Mouse (Mus musculus) limb, embryonic 10.5 days (tissue): ENCODE results near the gene Cep57l1. TPM values are rescaled to one million over a fixed set of nuclear protein-coding genes. Genes with fewer than 3 reads are reported as not detected.

Experiments
- DNase-seq: peaks from one replicate; pipeline ENCODE4 v3.0.0-alpha.2; 2017; ENCODE audit warnings: low spot score
- H3K27ac ChIP-seq: fragments of 300-500 bp; sonication (generic); 2 replicates; pipeline ENCODE4 v1.5.1; 2016; ENCODE audit warnings: mild to moderate bottlenecking
- H3K27me3 ChIP-seq: fragments of 300-500 bp; sonication (generic); 2 replicates; pipeline ENCODE4 v1.6.1; 2016; ENCODE audit warnings: low read depth, mild to moderate bottlenecking; ENCODE audit not compliant: poor library complexity, severe bottlenecking
- H3K36me3 ChIP-seq: fragments of 300-500 bp; sonication (generic); 2 replicates; pipeline ENCODE4 v1.6.1; 2016; ENCODE audit warnings: mild to moderate bottlenecking, moderate library complexity
- H3K4me1 ChIP-seq: fragments of 300-500 bp; sonication (generic); 2 replicates; pipeline ENCODE4 v1.6.1; 2016
- H3K4me3 ChIP-seq: fragments of 300-500 bp; sonication (generic); 2 replicates; pipeline ENCODE4 v1.5.1; 2016; ENCODE audit warnings: mild to moderate bottlenecking, moderate library complexity
- H3K9me3 ChIP-seq: fragments of 300-500 bp; sonication (generic); replicated peaks from 2 replicates; pipeline ENCODE4 v1.6.1; 2016; ENCODE audit warnings: mild to moderate bottlenecking
- WGBS: fragments of 180-500 bp; shearing (Covaris S2); methylation state at CpG from one replicate; pipeline ENCODE4 v1.1.7; 2016; 5-methylcytosine and 5-hydroxymethylcytosine counted together
- polyA plus RNA-seq: library from polyadenylated mRNA; unstranded; fragments of >200 nt; fragmentation: Nextera tagmentation; extraction: Ambion mirVana; gene quantifications from 2 replicates; pipeline ENCODE4 v1.2.1, GENCODE M21; 2016

The Cep57l1 gene
- polyA plus RNA-seq, 1 experiment from 2014 or later, result 25.9 TPM

DNA sequence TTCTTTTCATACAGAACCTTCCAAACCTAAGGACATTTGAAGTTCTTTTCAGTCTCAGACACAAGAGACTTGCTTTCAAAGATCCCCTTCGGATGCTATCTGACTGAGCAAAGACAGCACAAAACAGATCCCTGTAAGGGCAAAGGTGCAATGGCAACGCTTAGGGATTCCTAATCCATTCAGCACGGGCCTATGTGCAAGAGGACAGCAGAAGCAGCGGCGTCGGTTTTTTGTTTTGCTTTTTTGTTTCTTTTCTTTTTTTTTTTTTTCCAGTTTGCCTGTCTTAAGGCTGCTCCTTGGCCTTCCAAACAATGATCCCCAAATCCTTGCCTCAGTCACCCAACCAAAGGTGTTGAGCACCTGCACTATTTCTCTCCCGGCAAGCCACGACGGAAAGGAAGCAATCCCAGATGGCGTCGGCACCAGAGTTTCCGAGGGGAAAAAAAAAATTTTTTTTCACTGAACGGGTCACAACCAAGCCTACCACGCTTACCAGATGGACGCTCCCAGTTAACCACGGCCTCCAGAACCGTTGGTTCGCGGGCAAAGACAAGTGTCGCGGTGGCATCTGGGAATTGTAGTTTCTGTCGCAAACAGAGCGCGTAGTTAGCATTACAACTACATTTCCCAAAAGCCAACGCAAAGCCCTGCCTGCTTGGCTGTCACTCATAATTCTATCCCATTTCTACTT is 446 bp downstream of the Cep57l1 start:
- H3K4me1 ChIP-seq, result peaks cover 27% of the 10 kb centered on the region
- 4% methylated on average over 25 of the region's 25 CpGs for WGBS
- no peaks in the 10 kb centered on the region for H3K9me3 ChIP-seq
- H3K36me3 ChIP-seq, result no peaks in the 10 kb centered on the region
- H3K27me3 ChIP-seq, result no peaks in the 10 kb centered on the region
- H3K4me3 ChIP-seq, result peak overlapping the region; percentile 76
- H3K27ac ChIP-seq, result peak overlapping the region; percentile 86
- DNase-seq, result peak; percentile 82

DNA sequence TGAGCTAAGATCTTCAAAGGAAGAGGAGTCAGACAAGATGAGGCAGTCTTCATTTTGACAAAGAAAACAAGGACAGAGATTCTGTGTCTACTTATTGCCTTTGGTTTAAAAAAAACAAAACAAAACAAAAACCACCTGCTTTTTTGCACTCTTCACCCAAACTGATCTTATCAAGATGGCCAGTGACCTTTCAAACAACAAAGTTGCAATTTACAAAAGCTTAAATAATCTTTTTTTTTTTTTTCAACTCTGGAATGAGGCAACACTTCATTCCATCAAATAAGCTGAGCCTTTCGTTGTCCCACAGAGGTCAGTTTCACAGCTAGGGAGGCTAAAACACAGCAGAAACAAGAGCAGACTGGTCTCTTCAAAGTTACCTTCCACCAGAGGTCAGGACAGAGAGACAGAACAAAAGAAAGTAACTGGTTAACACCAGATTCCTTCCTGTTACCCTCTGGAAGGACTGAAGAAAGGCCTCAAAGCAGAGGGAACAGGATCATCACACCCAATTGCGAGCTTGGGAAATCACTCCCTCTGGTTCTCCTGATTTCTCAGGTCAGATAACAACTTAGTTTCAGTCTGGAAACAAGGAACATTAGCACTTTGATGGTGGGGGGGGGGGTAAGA is 3.8 kb downstream of the Cep57l1 start:
- H3K4me1 ChIP-seq, result peaks cover 4% of the 10 kb centered on the region; the same call in 1 of the 2 replicates
- no peak overlapping the region for H3K4me3 ChIP-seq
- no peaks in the 10 kb centered on the region for H3K9me3 ChIP-seq
- DNase-seq, result no peak
- H3K27me3 ChIP-seq, result no peaks in the 10 kb centered on the region
- peaks cover 26% of the 10 kb centered on the region for H3K36me3 ChIP-seq
- no peak overlapping the region for H3K27ac ChIP-seq
- 76% methylated on average over 2 of the region's 2 CpGs for WGBS

DNA sequence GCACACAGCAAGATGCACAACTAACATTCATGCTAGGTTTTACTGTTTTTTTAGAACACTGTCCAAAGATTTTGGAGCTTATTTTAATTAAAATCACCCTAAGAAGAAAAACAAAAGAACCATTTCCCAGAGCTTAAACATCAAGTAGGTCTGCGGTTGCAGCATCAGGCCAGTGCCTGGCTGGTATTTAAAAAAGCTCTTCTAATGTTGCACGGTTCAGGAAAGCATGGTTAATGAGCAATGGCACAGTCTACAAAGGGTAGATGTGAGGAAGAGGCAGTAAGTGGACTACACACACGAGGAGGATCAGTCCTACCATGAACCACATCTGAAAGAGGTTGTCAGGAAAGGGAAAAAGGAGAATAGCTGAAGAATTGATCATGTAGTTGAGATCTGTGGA is 5.0 kb downstream of the Cep57l1 start:
- Histone ChIP-seq H3K27me3 (no peaks in the 10 kb centered on the region), H3K4me1 (no peaks in the 10 kb centered on the region; the same call in 1 of the 2 replicates), H3K9me3 (no peaks in the 10 kb centered on the region), H3K36me3 (peaks cover 38% of the 10 kb centered on the region), H3K27ac (no peak overlapping the region), H3K4me3 (no peak overlapping the region)
- WGBS, result 93% methylated on average over 3 of the region's 3 CpGs
- no peak for DNase-seq

DNA sequence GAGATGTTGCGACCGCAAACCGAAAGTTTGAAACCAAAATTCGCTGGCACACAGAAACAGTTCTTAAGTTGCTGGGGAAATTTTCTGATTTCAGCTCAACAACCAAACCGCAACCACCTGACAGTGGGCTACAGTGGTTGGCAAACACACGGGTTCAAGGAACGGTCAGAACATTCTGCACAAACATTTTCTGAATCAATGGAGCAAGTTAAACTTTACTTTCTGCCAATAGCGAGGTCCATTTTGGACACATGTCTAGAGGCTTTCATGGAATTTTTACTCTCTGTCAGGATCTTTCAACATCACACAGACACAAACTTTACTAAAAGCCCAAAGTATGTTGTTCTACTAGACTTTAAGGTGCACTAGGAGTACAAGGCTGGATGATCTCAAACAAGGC is 6.2 kb downstream of the Cep57l1 start:
- Histone ChIP-seq H3K27ac (no peak overlapping the region), H3K36me3 (peaks cover 50% of the 10 kb centered on the region), H3K27me3 (no peaks in the 10 kb centered on the region), H3K4me3 (no peak overlapping the region), H3K9me3 (no peaks in the 10 kb centered on the region), H3K4me1 (no peaks in the 10 kb centered on the region)
- 99% methylated on average over 8 of the region's 8 CpGs for WGBS
- DNase-seq, result no peak

DNA sequence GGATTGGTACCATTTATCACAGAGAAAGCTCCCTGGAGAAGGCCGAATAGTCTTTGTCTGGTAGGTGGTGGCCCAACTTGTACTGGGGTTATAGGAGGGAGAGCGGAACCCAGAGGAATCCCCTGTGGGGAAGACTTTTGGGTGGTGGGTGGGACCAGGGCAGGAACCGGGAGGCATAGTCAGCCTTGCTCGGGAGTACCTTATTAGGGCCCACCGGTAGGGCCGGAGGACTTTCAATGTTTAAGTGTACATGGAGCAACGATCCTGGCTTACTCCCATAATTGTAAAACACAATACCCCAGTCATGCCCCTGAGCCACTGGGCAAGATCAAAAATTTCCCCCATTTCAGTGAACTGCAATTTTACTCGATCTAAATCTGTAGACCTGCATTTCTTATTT is 12.4 kb downstream of the Cep57l1 start:
- no peak overlapping the region for H3K27ac ChIP-seq
- 96% methylated on average over 8 of the region's 8 CpGs for WGBS
- no peak for DNase-seq
- peaks cover 64% of the 10 kb centered on the region for H3K36me3 ChIP-seq
- H3K4me1 ChIP-seq, result no peaks in the 10 kb centered on the region
- H3K9me3 ChIP-seq, result no peaks in the 10 kb centered on the region
- no peaks in the 10 kb centered on the region for H3K27me3 ChIP-seq
- H3K4me3 ChIP-seq, result no peak overlapping the region

DNA sequence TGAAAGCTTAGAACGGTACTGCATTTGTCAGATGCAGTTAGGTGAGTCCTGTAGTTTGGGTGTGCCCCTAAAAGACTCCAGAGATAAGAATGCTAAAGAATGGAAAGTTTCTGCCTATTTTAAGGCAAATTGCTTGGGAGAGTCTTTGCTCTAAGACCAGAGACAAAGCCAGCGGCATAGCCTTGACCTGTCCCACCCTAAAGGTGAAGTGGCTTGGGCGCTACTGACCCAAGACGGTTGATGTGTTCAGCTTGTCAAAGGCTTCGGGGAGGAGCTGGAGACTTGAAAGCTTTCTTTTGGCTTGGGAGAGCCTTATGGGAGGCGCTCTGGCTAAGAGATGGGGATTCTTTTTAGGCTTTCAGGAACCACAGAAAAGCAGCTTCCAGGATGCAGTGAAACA is 17.3 kb downstream of the Cep57l1 start:
- H3K9me3 ChIP-seq, result no peaks in the 10 kb centered on the region
- no peaks in the 10 kb centered on the region for H3K4me1 ChIP-seq
- H3K27ac ChIP-seq, result no peak overlapping the region
- peaks cover 15% of the 10 kb centered on the region for H3K36me3 ChIP-seq
- no peak for DNase-seq
- 95% methylated on average over 6 of the region's 6 CpGs for WGBS
- H3K4me3 ChIP-seq, result no peak overlapping the region
- H3K27me3 ChIP-seq, result no peaks in the 10 kb centered on the region

DNA sequence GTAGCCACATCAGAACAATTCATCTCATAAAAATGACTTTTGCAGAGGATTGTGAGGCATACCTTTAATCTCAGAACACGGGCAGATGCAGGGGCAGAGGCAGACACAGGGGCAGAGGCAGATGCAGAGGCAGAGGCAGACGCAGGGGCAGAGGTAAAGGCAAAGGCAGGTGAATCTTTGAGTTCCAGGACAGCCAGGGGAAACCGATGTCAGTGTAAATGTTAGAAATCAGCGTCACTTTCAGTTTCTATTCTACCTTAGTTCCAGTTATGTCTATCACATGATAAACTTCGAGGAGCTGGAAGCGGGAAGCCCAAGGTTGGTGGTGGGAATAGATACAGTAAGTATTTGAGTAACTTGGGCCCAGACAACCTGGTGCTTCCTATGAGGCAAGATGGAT is 42.4 kb downstream of the Cep57l1 start:
- no peaks in the 10 kb centered on the region for H3K36me3 ChIP-seq
- H3K27me3 ChIP-seq, result no peaks in the 10 kb centered on the region
- H3K4me3 ChIP-seq, result no peak overlapping the region
- no peak overlapping the region for H3K27ac ChIP-seq
- no peak for DNase-seq
- no peaks in the 10 kb centered on the region for H3K4me1 ChIP-seq
- no peaks in the 10 kb centered on the region for H3K9me3 ChIP-seq
- WGBS, result 92% methylated on average over 6 of the region's 6 CpGs

DNA sequence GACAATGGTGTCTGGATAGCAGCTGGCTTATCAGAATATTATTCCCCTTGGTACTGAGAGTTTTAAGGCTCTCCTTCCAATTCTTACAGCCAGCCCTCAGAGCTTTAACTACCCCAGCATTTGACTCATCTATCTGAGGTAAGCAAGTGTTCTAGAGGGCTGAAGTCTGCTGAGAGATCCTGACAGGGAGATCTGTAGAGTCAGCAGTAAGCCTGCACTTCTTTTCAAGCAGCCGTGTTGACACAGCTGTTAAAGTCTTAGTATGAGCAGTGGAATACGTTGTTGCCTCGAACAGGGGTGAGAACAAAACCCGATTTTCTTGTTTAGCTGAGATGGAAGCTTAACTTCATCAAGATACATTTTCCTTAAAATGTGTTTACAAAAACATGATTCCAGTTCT is 43.4 kb downstream of the Cep57l1 start:
- Histone ChIP-seq H3K4me1 (no peaks in the 10 kb centered on the region), H3K9me3 (no peaks in the 10 kb centered on the region), H3K27ac (no peak overlapping the region), H3K27me3 (no peaks in the 10 kb centered on the region), H3K36me3 (no peaks in the 10 kb centered on the region), H3K4me3 (no peak overlapping the region)
- 84% methylated on average over 4 of the region's 4 CpGs for WGBS
- DNase-seq, result no peak

DNA sequence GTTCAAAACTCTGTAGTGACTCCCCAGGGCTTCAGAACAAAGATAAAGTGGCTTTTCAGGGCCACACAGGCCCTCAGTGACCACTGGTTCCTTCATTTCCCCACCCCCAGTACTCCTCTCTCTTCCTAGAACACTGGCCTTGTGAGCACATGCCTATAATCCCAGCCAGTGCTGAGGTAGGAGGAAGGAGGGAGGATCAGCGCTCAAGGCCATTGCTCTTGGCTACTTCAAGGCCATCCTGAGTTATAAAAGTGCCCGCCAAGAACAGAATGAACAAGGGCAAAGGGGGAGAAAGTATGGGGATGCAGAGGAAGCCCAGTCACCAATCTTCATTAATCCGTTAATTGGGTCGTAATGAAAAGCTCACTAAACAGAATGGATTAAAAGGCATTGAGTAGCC is 44.1 kb downstream of the Cep57l1 start:
- DNase-seq, result no peak
- no peak overlapping the region for H3K27ac ChIP-seq
- H3K36me3 ChIP-seq, result no peaks in the 10 kb centered on the region
- H3K4me1 ChIP-seq, result no peaks in the 10 kb centered on the region
- WGBS, result 94% methylated on average over 4 of the region's 4 CpGs
- H3K4me3 ChIP-seq, result no peak overlapping the region
- no peaks in the 10 kb centered on the region for H3K27me3 ChIP-seq
- no peaks in the 10 kb centered on the region for H3K9me3 ChIP-seq

DNA sequence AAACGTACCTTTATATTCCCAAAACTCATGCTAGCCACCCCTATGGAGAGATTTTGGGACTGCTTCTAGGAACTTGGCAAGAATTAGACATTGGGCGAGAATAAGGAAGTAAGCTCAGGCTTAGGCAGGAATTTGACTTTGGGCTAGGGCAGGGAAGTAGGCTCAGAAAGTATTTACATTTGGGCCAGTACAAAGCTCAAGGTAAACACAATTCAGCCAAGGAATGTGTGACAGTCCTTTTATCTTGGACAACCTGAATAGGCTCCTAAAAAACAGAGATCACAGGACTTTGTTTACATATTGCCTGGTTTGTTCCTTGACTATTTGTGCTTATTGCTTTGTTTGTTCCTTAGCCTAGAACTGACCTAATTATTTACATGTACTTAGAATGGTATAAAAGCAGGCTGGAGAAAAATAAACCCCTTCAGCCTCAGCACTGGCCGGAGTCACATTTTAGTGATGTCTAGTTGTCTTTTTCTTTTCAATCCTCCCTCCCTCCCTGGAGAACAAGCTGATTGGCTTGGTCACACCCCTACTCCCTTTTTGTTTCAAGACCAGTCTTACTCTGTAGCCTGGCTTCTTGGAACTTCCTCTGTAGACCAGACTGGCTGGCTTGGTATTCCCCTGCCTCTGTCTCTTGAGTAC is 45.8 kb downstream of the Cep57l1 start:
- Histone ChIP-seq H3K4me3 (no peak overlapping the region), H3K36me3 (no peaks in the 10 kb centered on the region), H3K9me3 (no peaks in the 10 kb centered on the region), H3K27ac (no peak overlapping the region), H3K27me3 (no peaks in the 10 kb centered on the region), H3K4me1 (no peaks in the 10 kb centered on the region)
- WGBS, result 80% methylated on average over 3 of the region's 3 CpGs
- DNase-seq, result no peak

DNA sequence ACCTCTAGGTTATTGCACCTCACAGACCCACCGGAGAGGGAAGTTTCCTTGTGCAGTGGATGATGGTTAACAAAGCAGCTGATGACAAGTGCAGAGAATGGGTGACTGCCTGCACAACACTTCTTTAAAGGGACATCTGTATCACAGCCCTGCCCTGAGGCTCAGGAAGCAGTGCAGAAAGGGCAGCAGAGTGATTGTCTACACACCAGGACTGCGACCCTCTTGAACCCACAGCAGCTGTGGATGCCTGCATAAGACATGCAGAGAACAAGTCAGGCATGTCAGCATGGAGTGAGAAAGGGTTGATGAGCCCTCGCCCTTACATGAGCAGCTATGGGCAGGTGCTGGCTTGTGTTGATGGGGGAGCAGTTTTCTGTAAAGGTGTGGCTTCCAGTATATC is 48.8 kb downstream of the Cep57l1 start:
- Histone ChIP-seq H3K9me3 (no peaks in the 10 kb centered on the region), H3K4me1 (no peaks in the 10 kb centered on the region), H3K4me3 (no peak overlapping the region), H3K27ac (no peak overlapping the region), H3K27me3 (no peaks in the 10 kb centered on the region), H3K36me3 (no peaks in the 10 kb centered on the region)
- 84% methylated on average over 3 of the region's 3 CpGs for WGBS
- no peak for DNase-seq

DNA sequence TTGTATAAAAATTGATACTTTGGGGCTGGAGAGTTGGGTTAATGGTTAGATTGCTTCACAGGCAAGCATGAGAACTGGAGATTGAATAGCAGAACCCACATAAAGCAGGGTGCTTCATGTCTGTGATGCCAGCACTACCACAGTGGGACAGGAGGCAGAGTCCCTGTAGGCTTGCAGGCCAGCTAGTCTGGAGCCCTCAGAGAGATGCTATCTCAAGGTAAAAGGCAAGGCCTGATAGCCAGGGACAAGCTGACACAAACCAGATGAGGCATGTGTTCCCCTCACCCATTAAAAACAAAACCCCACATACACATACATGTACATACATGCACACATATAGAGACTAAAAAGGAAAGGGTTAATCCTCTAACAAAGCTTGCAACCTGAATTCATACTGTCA is 51.6 kb downstream of the Cep57l1 start:
- H3K9me3 ChIP-seq, result no peaks in the 10 kb centered on the region
- no peak overlapping the region for H3K4me3 ChIP-seq
- no peaks in the 10 kb centered on the region for H3K27me3 ChIP-seq
- no peak overlapping the region for H3K27ac ChIP-seq
- H3K36me3 ChIP-seq, result no peaks in the 10 kb centered on the region
- no peak for DNase-seq
- no peaks in the 10 kb centered on the region for H3K4me1 ChIP-seq

DNA sequence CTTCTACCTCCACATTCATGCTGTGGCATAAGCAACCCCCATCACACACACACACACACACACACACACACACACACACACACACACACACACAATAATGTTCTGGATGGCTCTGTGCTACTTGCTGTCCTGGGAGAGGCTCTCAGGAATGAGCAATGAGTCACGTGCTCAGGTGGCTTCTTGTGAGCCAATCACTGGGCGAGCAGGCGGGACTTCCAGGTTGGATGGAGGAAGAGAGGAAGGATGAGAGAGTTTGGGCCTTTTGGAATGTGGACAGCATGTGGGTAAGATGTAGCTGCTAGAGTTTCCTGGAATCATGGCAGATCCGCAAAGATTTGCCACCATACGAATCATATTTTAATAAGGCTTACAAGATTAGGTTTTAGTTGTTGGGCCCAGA is 52.4 kb downstream of the Cep57l1 start:
- WGBS, result 96% methylated on average over 5 of the region's 5 CpGs
- Histone ChIP-seq H3K4me1 (peaks cover 2% of the 10 kb centered on the region), H3K9me3 (no peaks in the 10 kb centered on the region), H3K27me3 (no peaks in the 10 kb centered on the region), H3K36me3 (no peaks in the 10 kb centered on the region), H3K4me3 (no peak overlapping the region), H3K27ac (no peak overlapping the region)
- no peak for DNase-seq
